ENCODE assay signal across 20 mouse cellular contexts in genomic region chr17:73210960-73211531, GRCm38 (mm10).
"Had no signal": no experiment of that assay in that cellular context is flagged by ENCODE, and none has a peak within 500 bp of the region (broad histone marks: within the 10 kb centered on the region; RNA-seq: fewer than 3 reads in every experiment).

No protein-coding gene starts in this region.

- ATAC-seq: midbrain, embryonic 13.5 days; midbrain, embryonic 16.5 days had no signal

- H3K27me3 ChIP-seq: liver, embryonic 13.5 days; megakaryocyte, embryonic 14.5 days; midbrain, embryonic 13.5 days had no signal

- H3K9ac ChIP-seq: liver, embryonic 13.5 days; midbrain, embryonic 13.5 days had no signal

- DNase-seq: kidney, adult 11 months; kidney, adult 8-10 months; kidney, postnatal 14 days; layer of hippocampus, adult 9-11 months; liver, embryonic 13.5 days; lung, adult 2 months; lung, postnatal 10 days; lung, postnatal 36 days; retina, postnatal 1 day; right cerebral cortex, postnatal 25 days; thymus, adult 2 months; thymus, postnatal 14 days; thymus, postnatal 4 days had no signal

- H3K4me1 ChIP-seq: liver, embryonic 13.5 days; megakaryocyte, embryonic 14.5 days; midbrain, embryonic 10.5 days; midbrain, embryonic 13.5 days had no signal

- H3K4me3 ChIP-seq: layer of hippocampus, adult 2 months; left cerebral cortex, adult 2 months; liver, embryonic 13.5 days; megakaryocyte, embryonic 14.5 days; midbrain, embryonic 10.5 days; midbrain, embryonic 13.5 days; myocyte had no signal

- H3K9me3 ChIP-seq: liver, embryonic 13.5 days; megakaryocyte, embryonic 14.5 days; midbrain, embryonic 10.5 days; midbrain, embryonic 13.5 days had no signal

- H3K36me3 ChIP-seq: liver, embryonic 13.5 days; midbrain, embryonic 10.5 days; midbrain, embryonic 13.5 days had no signal

- H3K27ac ChIP-seq: layer of hippocampus, adult 2 months; left cerebral cortex, adult 2 months; liver, embryonic 13.5 days; midbrain, embryonic 10.5 days; midbrain, embryonic 13.5 days had no signal

- H3K4me2 ChIP-seq: liver, embryonic 13.5 days; midbrain, embryonic 13.5 days had no signal
